Mouse (Mus musculus) liver, postnatal 0 days (tissue): Measurements from ENCODE around the gene Kcnmb2. TPM values are rescaled to one million over a fixed set of nuclear protein-coding genes. Genes with fewer than 3 reads are reported as not detected.

Experiments
- ATAC-seq: fragments of 200-750 bp; cut with Nextera tagmentation; 2 replicates; pipeline ENCODE4 v1.8.0; 2017; ENCODE audit warnings: mild to moderate bottlenecking, moderate library complexity
- DNase-seq: peaks from one replicate; pipeline ENCODE4 v3.0.0-alpha.2; 2016
- H3K27ac ChIP-seq: fragments of 300-500 bp; sonication (generic); 2 replicates; pipeline ENCODE4 v1.5.1; 2014; ENCODE audit warnings: antibody characterized with exemption, moderate library complexity, mild to moderate bottlenecking, low read depth
- H3K27me3 ChIP-seq: fragments of 300-500 bp; sonication (generic); 2 replicates; pipeline ENCODE4 v1.6.1; 2014; ENCODE audit warnings: low read length, control low read depth, mixed read lengths; ENCODE audit not compliant: insufficient read depth
- H3K36me3 ChIP-seq: fragments of 300-500 bp; sonication (generic); replicated peaks from 2 replicates; pipeline ENCODE4 v1.6.1; 2014; ENCODE audit warnings: mild to moderate bottlenecking, control low read depth, low read length, moderate library complexity, mixed read lengths; ENCODE audit not compliant: insufficient read depth
- H3K4me1 ChIP-seq: fragments of 300-500 bp; sonication (generic); 2 replicates; pipeline ENCODE4 v1.6.1; 2014; ENCODE audit warnings: antibody characterized with exemption, mild to moderate bottlenecking, control low read depth; ENCODE audit not compliant: insufficient read depth
- H3K4me2 ChIP-seq: fragments of 300-500 bp; sonication (generic); 2 replicates; pipeline ENCODE4 v1.6.1; 2014; ENCODE audit warnings: low read depth, mild to moderate bottlenecking, low read length, moderate library complexity, mixed read lengths
- H3K4me3 ChIP-seq: fragments of 300-500 bp; sonication (generic); 2 replicates; pipeline ENCODE4 v1.5.1; 2014; ENCODE audit warnings: low read depth, low read length
- H3K9ac ChIP-seq: fragments of 300-500 bp; sonication (generic); replicated peaks from 2 replicates; pipeline ENCODE4 v1.6.1; 2014; ENCODE audit warnings: mild to moderate bottlenecking, moderate library complexity
- H3K9me3 ChIP-seq: fragments of 300-500 bp; sonication (generic); 2 replicates; pipeline ENCODE4 v1.6.1; 2016; ENCODE audit warnings: mild to moderate bottlenecking, control low read depth, low read length, mixed read lengths
- CTCF ChIP-seq: sonication (generic); IDR thresholded peaks from 2 replicates; pipeline ENCODE4 v1.5.1; 2016; ENCODE audit warnings: antibody characterized with exemption, low read depth
- EP300 ChIP-seq: IDR thresholded peaks from 2 replicates; pipeline ENCODE4 v1.6.1; 2016; ENCODE audit warnings: antibody characterized with exemption, low read depth, mild to moderate bottlenecking
- WGBS: fragments of 180-500 bp; shearing (Covaris S2); extraction: QIAGEN DNeasy Blood & Tissue Kit; methylation state at CpG from one replicate; pipeline ENCODE4 v1.1.7; 2014; ENCODE audit not compliant: insufficient replicate concordance; 5-methylcytosine and 5-hydroxymethylcytosine counted together
- polyA plus RNA-seq: library from polyadenylated mRNA; unstranded; fragments of >200 nt; fragmentation: Nextera tagmentation; extraction: Ambion mirVana; gene quantifications from 2 replicates; pipeline ENCODE4 v1.2.1, GENCODE M21; 2015

Kcnmb2 gene
- polyA plus RNA-seq, 1 experiment from 2014 or later: 0.12 TPM

DNA sequence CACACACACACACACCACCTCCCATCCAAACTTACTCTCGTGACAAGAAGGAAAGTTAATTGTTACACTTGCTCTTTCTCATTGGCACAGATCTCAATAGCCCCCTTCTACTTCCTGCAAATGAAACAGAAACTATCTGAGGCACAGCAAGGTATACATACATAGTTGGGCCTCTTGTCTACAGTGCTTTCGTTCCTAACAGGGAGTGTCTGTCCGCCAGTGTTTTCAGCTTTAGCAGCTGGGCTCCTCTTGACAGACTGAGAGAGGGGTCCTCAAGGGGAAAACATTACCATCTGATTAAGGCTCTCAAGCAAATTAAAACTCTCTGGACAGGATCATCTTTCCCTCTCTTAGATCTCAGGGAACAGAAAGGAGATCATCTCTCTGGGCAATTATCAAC lies 51.9 kb downstream of the Kcnmb2 start:
- no peak for TF ChIP-seq EP300
- TF ChIP-seq CTCF: no peak
- DNase-seq (no peak), ATAC-seq (no peak)
- Histone ChIP-seq H3K9ac (no peak overlapping the region), H3K4me2 (no peak overlapping the region), H3K27me3 (no peaks in the 10 kb centered on the region), H3K36me3 (no peaks in the 10 kb centered on the region), H3K4me3 (no peak overlapping the region), H3K9me3 (no peaks in the 10 kb centered on the region), H3K4me1 (no peaks in the 10 kb centered on the region), H3K27ac (no peak overlapping the region)
- 61% methylated on average over 3 of the region's 3 CpGs for WGBS

DNA sequence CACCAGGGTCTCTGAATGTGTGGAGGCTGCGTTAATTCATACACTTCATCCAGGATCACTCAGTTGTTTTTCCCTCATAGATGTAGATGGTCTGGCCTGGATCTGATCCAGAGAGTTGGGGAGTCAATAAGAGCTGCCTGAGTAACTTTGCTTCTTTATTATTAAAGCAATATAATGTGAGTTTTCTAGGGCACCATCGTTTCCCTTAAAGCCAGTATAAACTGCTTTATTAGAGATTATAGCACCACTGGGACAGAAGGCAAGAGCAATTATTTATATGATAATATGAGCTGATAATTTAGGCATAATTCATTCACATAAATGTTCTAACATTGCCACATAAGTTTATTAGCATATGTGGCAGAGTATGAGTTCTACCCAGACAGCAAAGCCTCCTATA lies 52.7 kb downstream of the Kcnmb2 start:
- no peak overlapping the region for H3K27ac ChIP-seq
- no peak overlapping the region for H3K4me3 ChIP-seq
- no peaks in the 10 kb centered on the region for H3K4me1 ChIP-seq
- TF ChIP-seq CTCF (no peak), EP300 (no peak)
- DNase-seq (no peak), ATAC-seq (no peak)
- H3K36me3 ChIP-seq: no peaks in the 10 kb centered on the region
- H3K9me3 ChIP-seq: no peaks in the 10 kb centered on the region
- no peak overlapping the region for H3K4me2 ChIP-seq
- H3K27me3 ChIP-seq: no peaks in the 10 kb centered on the region
- WGBS: 64% methylated on average over 2 of the region's 2 CpGs
- H3K9ac ChIP-seq: no peak overlapping the region

DNA sequence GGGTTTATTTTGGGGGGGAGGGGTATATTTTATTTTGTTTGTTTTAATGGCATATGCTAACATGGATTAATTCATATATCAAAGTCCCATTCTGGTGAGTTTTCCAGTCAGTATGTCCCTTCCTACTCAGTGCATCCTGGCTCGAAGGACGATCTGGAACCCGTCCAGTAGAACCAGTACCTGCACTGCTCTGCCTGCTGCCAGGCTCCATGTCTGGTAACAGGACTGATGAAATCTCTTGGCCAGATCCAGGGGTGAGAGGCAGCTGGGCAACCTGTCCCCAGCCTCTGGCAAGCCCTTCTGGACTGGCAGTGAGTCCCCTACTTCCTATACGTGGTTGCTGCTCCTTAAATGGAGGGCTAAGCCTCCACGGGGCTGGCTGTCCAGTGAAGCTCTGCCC lies 57.5 kb downstream of the Kcnmb2 start:
- Histone ChIP-seq H3K9ac (no peak overlapping the region), H3K36me3 (no peaks in the 10 kb centered on the region), H3K4me2 (no peak overlapping the region), H3K4me3 (no peak overlapping the region), H3K27me3 (no peaks in the 10 kb centered on the region), H3K27ac (no peak overlapping the region), H3K9me3 (no peaks in the 10 kb centered on the region), H3K4me1 (no peaks in the 10 kb centered on the region)
- DNase-seq (no peak), ATAC-seq (no peak)
- WGBS: 72% methylated on average over 5 of the region's 5 CpGs
- no peak for TF ChIP-seq EP300
- TF ChIP-seq CTCF: no peak

DNA sequence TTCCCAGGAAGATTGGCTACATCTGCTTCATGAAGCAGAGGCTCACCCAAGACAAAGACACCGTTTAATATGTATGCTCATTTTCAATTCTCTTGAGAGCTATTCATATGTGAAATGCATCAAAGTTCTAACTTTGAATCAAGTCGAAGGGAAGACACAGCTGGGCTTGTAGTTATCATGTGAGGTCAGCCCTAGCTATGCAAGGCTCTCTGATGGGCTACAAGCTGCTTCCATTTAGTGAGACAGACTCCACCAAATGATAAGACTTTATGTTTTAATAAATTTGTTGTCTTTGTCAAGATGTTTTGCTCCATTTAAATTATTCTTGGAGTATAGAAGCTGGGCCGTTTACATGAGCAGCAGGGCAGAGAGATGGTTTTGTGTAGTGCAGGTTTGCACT lies 58.9 kb downstream of the Kcnmb2 start:
- 67% methylated on average over 3 of the region's 3 CpGs for WGBS
- H3K36me3 ChIP-seq: no peaks in the 10 kb centered on the region
- no peaks in the 10 kb centered on the region for H3K4me1 ChIP-seq
- no peak for DNase-seq
- H3K4me3 ChIP-seq: no peak overlapping the region
- H3K27ac ChIP-seq: no peak overlapping the region
- no peak overlapping the region for H3K9ac ChIP-seq
- TF ChIP-seq EP300 (no peak), CTCF (no peak)
- ATAC-seq: no peak
- H3K4me2 ChIP-seq: no peak overlapping the region
- no peaks in the 10 kb centered on the region for H3K9me3 ChIP-seq
- no peaks in the 10 kb centered on the region for H3K27me3 ChIP-seq

DNA sequence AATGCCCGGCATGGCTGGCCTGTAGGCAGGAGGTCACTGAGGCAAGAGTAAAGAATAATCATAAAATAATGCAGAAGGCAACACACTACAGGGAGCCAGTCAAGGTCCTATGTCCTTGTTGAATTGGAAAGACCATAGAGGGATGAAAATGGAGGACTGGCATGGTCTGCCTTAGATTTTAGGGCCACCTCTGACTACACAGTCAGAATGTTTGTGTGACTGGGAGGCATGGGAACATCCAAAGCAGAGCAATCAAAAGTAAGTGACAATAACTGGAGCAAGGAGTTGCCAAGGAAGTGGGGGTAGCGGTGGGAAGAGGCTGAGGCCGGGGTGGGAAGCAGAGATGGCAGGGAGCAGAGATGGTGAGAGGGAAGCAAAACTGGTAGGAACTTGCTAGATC lies 60.8 kb downstream of the Kcnmb2 start:
- Histone ChIP-seq H3K27me3 (no peaks in the 10 kb centered on the region), H3K4me1 (no peaks in the 10 kb centered on the region), H3K4me2 (no peak overlapping the region), H3K36me3 (no peaks in the 10 kb centered on the region), H3K4me3 (no peak overlapping the region), H3K9ac (no peak overlapping the region), H3K27ac (no peak overlapping the region), H3K9me3 (no peaks in the 10 kb centered on the region)
- 82% methylated on average over 3 of the region's 3 CpGs for WGBS
- ATAC-seq: no peak
- DNase-seq: no peak
- TF ChIP-seq EP300 (no peak), CTCF (no peak)

DNA sequence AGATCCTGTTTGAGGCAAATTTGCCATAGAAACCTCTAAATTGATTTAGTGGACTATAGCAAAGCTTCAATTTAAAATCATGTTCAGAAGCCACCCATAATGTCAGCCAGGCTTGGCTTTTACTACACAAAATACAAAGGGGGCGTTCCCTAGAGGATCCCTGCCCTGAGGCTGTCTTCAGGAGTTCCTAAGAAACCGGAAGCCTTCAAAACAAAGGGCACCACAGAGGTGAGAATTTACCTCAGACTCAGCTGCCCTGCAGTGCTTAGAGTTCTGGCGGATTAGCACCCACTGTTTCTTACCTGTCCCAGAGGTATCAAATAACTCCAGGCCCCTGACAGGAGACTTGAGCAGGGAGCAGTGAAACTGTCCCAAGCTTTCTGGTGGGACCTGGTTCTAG lies 77.4 kb downstream of the Kcnmb2 start:
- no peaks in the 10 kb centered on the region for H3K36me3 ChIP-seq
- no peak for DNase-seq
- no peak for ATAC-seq
- H3K4me2 ChIP-seq: no peak overlapping the region
- no peaks in the 10 kb centered on the region for H3K27me3 ChIP-seq
- no peak overlapping the region for H3K9ac ChIP-seq
- 28% methylated on average over 3 of the region's 3 CpGs for WGBS
- H3K4me1 ChIP-seq: no peaks in the 10 kb centered on the region
- H3K27ac ChIP-seq: no peak overlapping the region
- no peaks in the 10 kb centered on the region for H3K9me3 ChIP-seq
- H3K4me3 ChIP-seq: no peak overlapping the region
- TF ChIP-seq EP300: no peak

DNA sequence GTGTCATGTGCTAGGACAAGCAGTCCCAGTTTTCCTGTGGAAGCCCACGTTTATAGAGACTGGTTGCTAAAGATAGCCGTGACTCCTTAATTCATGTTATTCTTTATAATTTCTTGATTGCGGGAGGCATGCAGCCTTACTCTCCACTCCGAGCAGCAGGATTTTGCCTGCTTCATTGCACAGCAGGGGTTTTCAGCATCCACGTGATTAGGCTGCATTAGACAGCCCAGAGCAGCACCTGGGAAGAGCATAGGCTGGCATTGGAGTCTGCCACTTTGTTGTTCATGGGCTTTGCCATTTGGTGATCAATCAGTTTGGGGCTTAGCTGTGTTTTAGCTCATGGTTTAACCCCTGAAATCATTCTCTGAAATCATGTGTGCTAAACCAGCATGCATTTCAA lies 80.1 kb downstream of the Kcnmb2 start:
- Histone ChIP-seq H3K4me3 (no peak overlapping the region), H3K4me2 (no peak overlapping the region), H3K9ac (no peak overlapping the region), H3K27me3 (no peaks in the 10 kb centered on the region), H3K4me1 (no peaks in the 10 kb centered on the region), H3K27ac (no peak overlapping the region), H3K9me3 (no peaks in the 10 kb centered on the region), H3K36me3 (no peaks in the 10 kb centered on the region)
- TF ChIP-seq EP300 (no peak), CTCF (no peak)
- WGBS: 63% methylated on average over 5 of the region's 5 CpGs
- DNase-seq (no peak), ATAC-seq (no peak)
